Mouse (Mus musculus) neural tube, embryonic 13.5 days (tissue): ENCODE data around the gene Dnajb2. TPM values are rescaled to one million over a fixed set of nuclear protein-coding genes. Genes with fewer than 3 reads are reported as not detected.

ENCODE experiments used
- ATAC-seq: fragments of 200-750 bp; cut with Nextera tagmentation; 2 replicates; pipeline ENCODE4 v1.8.0; 2017; ENCODE audit warnings: low read depth, mild to moderate bottlenecking, moderate TSS enrichment, moderate library complexity
- H3K27ac ChIP-seq: fragments of 300-500 bp; sonication (generic); replicated peaks from 2 replicates; pipeline ENCODE4 v1.5.1; 2015; ENCODE audit warnings: moderate library complexity, mild to moderate bottlenecking, inconsistent platforms
- H3K27me3 ChIP-seq: fragments of 300-500 bp; sonication (generic); 2 replicates; pipeline ENCODE4 v1.6.1; 2015; ENCODE audit warnings: mild to moderate bottlenecking, inconsistent platforms
- H3K36me3 ChIP-seq: fragments of 300-500 bp; sonication (generic); 2 replicates; pipeline ENCODE4 v1.6.1; 2015; ENCODE audit warnings: mild to moderate bottlenecking, inconsistent platforms
- H3K4me1 ChIP-seq: fragments of 300-500 bp; sonication (generic); replicated peaks from 2 replicates; pipeline ENCODE4 v1.6.1; 2015; ENCODE audit warnings: inconsistent platforms
- H3K4me2 ChIP-seq: fragments of 300-500 bp; sonication (generic); 2 replicates; pipeline ENCODE4 v1.6.1; 2015; ENCODE audit warnings: inconsistent platforms, mild to moderate bottlenecking, moderate library complexity
- H3K4me3 ChIP-seq: fragments of 300-500 bp; sonication (generic); 2 replicates; pipeline ENCODE4 v1.5.1; 2015; ENCODE audit warnings: mild to moderate bottlenecking, inconsistent platforms
- H3K9ac ChIP-seq: fragments of 300-500 bp; sonication (generic); 2 replicates; pipeline ENCODE4 v1.6.1; 2015; ENCODE audit warnings: moderate library complexity, mild to moderate bottlenecking, inconsistent platforms
- H3K9me3 ChIP-seq: fragments of 300-500 bp; sonication (generic); 2 replicates; pipeline ENCODE4 v1.6.1; 2016; ENCODE audit warnings: inconsistent platforms
- WGBS: fragments of 180-500 bp; shearing (Covaris S2); methylation state at CpG from one replicate; pipeline ENCODE4 v1.1.7; 2015; 5-methylcytosine and 5-hydroxymethylcytosine counted together
- microRNA-seq: library from miRNA; unstranded; fragments of <30 nt; microRNA quantifications from one replicate; pipeline ENCODE4, GENCODE M21; 2016
- polyA plus RNA-seq: library from polyadenylated mRNA; unstranded; fragments of >200 nt; fragmentation: Nextera tagmentation; extraction: Ambion mirVana; gene quantifications from 2 replicates; pipeline ENCODE4 v1.2.1, GENCODE M21; 2015

Gene Dnajb2
- polyA plus RNA-seq, 1 experiment from 2014 or later, result 68.2 TPM

DNA sequence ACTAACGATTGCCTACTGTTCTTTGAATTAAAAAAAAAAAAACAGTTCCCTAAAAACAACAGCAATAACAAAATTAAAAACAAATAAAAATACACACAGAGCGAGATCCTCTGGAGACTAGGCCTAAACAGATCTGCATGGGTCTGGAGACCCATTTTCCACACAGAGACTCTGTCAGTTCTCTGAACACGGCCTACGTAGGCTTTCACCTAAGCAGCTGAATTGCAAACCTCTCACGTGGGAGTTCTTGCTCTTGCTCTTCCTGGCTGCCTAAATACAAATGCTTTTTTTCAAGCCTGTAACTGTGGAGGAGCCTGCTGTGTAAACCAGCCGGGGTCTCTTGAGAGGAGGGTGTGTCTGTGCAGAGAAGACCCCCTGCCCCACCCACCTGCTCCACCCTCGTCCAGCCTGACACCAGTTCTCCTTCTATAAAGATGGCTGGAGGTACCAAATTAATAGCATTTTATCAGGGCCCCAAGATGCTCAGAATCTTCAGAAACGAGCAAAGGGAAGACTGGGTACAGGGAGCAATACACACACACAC is 53.8 kb downstream of the Dnajb2 start:
- peak; percentile 57; the same call in 1 of the 2 replicates for ATAC-seq
- Histone ChIP-seq H3K9ac (peak overlapping the region; percentile 36), H3K4me1 (peaks cover 34% of the 10 kb centered on the region), H3K9me3 (no peaks in the 10 kb centered on the region), H3K4me2 (peak overlapping the region; percentile 28), H3K27me3 (no peaks in the 10 kb centered on the region), H3K4me3 (no peak overlapping the region), H3K27ac (peak overlapping the region; percentile 94), H3K36me3 (no peaks in the 10 kb centered on the region)
- WGBS, result 24% methylated on average over 8 of the region's 8 CpGs

DNA sequence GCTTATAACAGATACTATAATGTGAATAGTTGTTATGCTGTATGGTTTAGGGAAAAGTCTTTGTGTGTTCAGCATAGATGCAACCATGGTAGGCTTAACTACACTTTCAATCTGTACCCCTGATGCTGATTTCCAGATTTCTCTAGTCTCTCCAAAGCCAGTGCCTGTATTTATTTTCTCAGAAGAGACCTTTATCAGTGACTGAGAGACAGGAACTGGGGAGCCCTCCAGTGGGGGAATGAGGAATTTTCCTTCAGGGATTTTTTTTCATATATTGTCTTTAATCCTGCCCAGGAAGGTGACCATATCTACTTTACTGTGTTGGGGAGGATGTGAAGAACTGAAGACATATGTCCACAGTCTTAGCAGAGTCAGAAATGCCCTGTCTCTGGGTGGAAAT is 54.4 kb downstream of the Dnajb2 start:
- H3K36me3 ChIP-seq, result no peaks in the 10 kb centered on the region
- no peak overlapping the region for H3K4me3 ChIP-seq
- no peak overlapping the region; the same call in 1 of the 2 replicates for H3K9ac ChIP-seq
- peak; percentile 25; the same call in 1 of the 2 replicates for ATAC-seq
- no peaks in the 10 kb centered on the region for H3K9me3 ChIP-seq
- no peak overlapping the region for H3K4me2 ChIP-seq
- H3K27me3 ChIP-seq, result no peaks in the 10 kb centered on the region
- H3K4me1 ChIP-seq, result peaks cover 34% of the 10 kb centered on the region
- peak overlapping the region; percentile 94 for H3K27ac ChIP-seq

DNA sequence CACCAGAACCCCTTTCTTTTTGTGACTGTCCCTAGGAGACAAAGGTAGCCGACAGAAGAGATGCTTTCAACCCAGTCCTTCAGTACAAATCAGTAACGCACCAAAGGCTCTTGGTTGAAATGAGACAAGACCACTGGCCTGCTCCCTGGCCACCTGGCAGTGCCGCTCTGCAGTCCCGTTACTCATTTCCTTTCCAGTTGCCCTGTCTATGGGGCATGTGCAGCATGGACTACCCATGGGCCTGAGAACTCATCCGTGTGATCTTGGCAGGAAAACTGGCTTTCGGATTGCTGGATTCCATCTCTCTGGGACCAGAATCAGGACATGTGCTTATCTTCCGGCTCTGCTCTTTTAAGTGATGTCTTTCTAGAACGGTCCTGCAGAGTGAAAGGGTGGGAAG is 55.1 kb downstream of the Dnajb2 start:
- no peak overlapping the region for H3K27ac ChIP-seq
- H3K36me3 ChIP-seq, result no peaks in the 10 kb centered on the region
- H3K27me3 ChIP-seq, result no peaks in the 10 kb centered on the region
- no peak overlapping the region for H3K4me2 ChIP-seq
- no peak overlapping the region for H3K4me3 ChIP-seq
- H3K9me3 ChIP-seq, result no peaks in the 10 kb centered on the region
- peaks cover 34% of the 10 kb centered on the region for H3K4me1 ChIP-seq
- no peak overlapping the region for H3K9ac ChIP-seq
- 83% methylated on average over 8 of the region's 8 CpGs for WGBS
- no peak for ATAC-seq

DNA sequence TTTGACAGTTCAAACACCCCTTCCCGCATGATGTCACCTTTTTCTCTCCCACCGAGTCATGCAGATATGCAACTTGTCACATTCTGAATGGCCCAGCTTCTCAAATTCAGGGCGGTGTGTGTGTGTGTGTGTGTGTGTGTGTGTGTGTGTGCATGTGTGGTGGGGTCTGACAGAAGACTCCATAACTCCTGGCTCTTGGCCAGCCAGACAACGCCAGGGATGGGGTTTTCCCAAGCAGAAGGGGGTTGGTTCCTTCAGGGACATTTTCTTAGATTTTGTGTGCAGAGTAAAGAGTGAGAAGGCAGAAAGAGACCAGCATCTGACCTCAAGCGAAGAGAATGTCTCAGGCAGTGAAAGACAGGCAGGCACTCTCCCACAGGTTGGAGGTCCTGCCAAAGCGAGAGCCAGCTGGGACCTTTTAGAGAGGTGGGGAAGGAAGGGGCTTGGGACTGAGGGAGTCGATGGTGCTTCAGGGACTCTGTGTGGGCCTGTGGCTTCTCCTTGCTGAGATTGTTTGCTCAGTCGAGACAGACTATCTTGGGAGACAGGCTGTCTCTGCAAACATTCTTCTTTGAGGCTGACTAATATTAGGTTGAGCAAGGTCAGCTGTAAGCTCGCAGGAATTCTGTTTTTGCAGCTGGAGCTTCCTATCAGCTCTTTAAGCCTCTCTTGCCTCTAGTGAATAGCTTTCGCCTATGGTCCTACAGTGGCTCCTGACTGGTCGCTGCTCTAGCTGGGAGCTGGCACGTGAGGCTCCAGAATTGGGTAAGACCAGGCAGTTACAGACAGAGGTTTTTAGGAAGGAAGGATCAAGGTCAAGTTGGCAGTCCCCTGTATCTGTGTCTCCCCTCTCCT is 56.5 kb downstream of the Dnajb2 start:
- Histone ChIP-seq H3K27ac (no peak overlapping the region), H3K27me3 (no peaks in the 10 kb centered on the region), H3K4me1 (peaks cover 34% of the 10 kb centered on the region), H3K36me3 (no peaks in the 10 kb centered on the region), H3K9me3 (no peaks in the 10 kb centered on the region), H3K9ac (no peak overlapping the region), H3K4me3 (no peak overlapping the region), H3K4me2 (no peak overlapping the region)
- ATAC-seq, result no peak
- 62% methylated on average over 12 of the region's 12 CpGs for WGBS

DNA sequence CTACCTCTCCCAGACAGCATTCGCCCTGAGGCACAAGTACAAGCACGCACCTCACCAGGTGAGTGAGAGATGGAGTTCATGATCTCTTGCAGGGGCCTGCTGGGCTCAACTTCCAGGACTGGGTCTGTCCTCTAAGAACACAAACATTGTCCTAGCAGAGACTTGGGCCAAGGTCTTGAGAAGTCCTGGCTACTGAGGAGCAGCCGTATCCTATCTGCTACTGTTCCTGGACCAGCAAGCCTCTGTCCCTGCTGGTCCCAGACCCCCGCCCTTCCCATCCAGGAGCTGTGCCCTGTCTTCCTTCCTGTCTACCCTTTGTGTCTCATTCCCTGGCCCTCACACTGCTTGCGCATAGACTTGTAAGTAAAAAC is 57.1 kb downstream of the Dnajb2 start:
- 83% methylated on average over 5 of the region's 5 CpGs for WGBS
- Histone ChIP-seq H3K27ac (no peak overlapping the region), H3K4me1 (peaks cover 28% of the 10 kb centered on the region)

DNA sequence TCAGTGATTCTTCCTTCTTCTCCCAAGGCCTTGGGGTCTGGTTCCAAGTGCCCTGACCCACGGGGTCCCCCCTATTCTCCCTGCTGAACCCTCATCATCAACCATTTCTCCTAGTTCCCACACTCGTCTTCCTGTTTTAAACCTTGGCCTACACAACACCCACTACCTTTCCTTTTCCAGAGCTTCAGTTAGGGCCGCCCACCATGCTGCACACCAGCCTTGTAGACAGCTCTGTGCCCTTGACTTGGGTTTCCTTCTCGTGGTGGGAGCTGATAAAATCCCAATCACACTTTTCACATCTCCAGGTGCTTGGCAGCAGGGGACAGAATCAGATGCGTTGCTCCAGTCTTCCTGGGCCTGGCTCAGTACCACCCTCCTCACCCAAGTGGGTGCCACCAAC is 58.1 kb downstream of the Dnajb2 start:
- Histone ChIP-seq H3K27me3 (no peaks in the 10 kb centered on the region), H3K4me1 (peaks cover 18% of the 10 kb centered on the region), H3K9ac (no peak overlapping the region), H3K36me3 (0 out of 2 replicates have a peak, but pooled peaks cover 2% of the 10 kb centered on the region), H3K4me3 (no peak overlapping the region), H3K4me2 (no peak overlapping the region), H3K27ac (no peak overlapping the region), H3K9me3 (no peaks in the 10 kb centered on the region)
- WGBS, result 82% methylated on average over 5 of the region's 5 CpGs
- ATAC-seq, result no peak

More for the DNA sequence above, 57.1 kb downstream of the Dnajb2 start:
- Histone ChIP-seq H3K9ac (no peak overlapping the region), H3K27me3 (no peaks in the 10 kb centered on the region), H3K4me2 (no peak overlapping the region), H3K36me3 (no peaks in the 10 kb centered on the region), H3K9me3 (no peaks in the 10 kb centered on the region), H3K4me3 (no peak overlapping the region)
- no peak for ATAC-seq

Small RNA genes within 50 kb of the gene (microRNA-seq; reads per million reads assigned to microRNA genes)
- not detected for gene Gm27943

Other genes with a start within 250 kb of the Dnajb2 start
- gene Nhej1, start 111.2 kb upstream of the Dnajb2 start, polyA plus RNA-seq, result 8.5 and 8.9 TPM in 2 replicates
- gene Slc23a3, start 102.5 kb upstream of the Dnajb2 start, polyA plus RNA-seq, result not detected in 2 replicates
- 60.2 and 64.6 TPM in 2 replicates for gene Cnppd1, start 93.7 kb upstream of the Dnajb2 start, polyA plus RNA-seq
- gene Retreg2, start 93.6 kb upstream of the Dnajb2 start, polyA plus RNA-seq, result 104 and 115 TPM in 2 replicates
- 38.8 and 45.9 TPM in 2 replicates for gene Zfand2b, start 67.8 kb upstream of the Dnajb2 start, polyA plus RNA-seq
- 40.3 and 47.8 TPM in 2 replicates for gene Abcb6, start 56.0 kb upstream of the Dnajb2 start, polyA plus RNA-seq
- 22.2 and 24.4 TPM in 2 replicates for gene Ankzf1, start 44.3 kb upstream of the Dnajb2 start, polyA plus RNA-seq
- 49.4 and 50.8 TPM in 2 replicates for gene Atg9a, start 44.2 kb upstream of the Dnajb2 start, polyA plus RNA-seq
- gene Glb1l, start 25.6 kb upstream of the Dnajb2 start, polyA plus RNA-seq, result 16.6 and 19.7 TPM in 2 replicates
- gene Stk16, start 25.6 kb upstream of the Dnajb2 start, polyA plus RNA-seq, result 128 and 138 TPM in 2 replicates
- 10.5 and 10.6 TPM in 2 replicates for gene Tuba4a, start 16.5 kb upstream of the Dnajb2 start, polyA plus RNA-seq
- gene A630095N17Rik, start 4.3 kb upstream of the Dnajb2 start, polyA plus RNA-seq, result not detected in 2 replicates
- gene Ptprn, start 28.1 kb downstream of the Dnajb2 start, polyA plus RNA-seq, result 15.8 and 19.2 TPM in 2 replicates
- 116 and 131 TPM in 2 replicates for gene Resp18, start 42.0 kb downstream of the Dnajb2 start, polyA plus RNA-seq
- 187 and 190 TPM in 2 replicates for gene Dnpep, start 81.6 kb downstream of the Dnajb2 start, polyA plus RNA-seq
- gene Des, start 123.9 kb downstream of the Dnajb2 start, polyA plus RNA-seq, result 3.3 and 7.7 TPM in 2 replicates
- gene Speg, start 138.9 kb downstream of the Dnajb2 start, polyA plus RNA-seq, result 17.8 and 21.4 TPM in 2 replicates
- gene Gmppa, start 199.5 kb downstream of the Dnajb2 start, polyA plus RNA-seq, result 74.4 and 75.9 TPM in 2 replicates
- gene Asic4, start 214.0 kb downstream of the Dnajb2 start, polyA plus RNA-seq, result 28.7 and 28.8 TPM in 2 replicates
- 39.1 and 41.0 TPM in 2 replicates for gene Chpf, start 242.9 kb downstream of the Dnajb2 start, polyA plus RNA-seq
- 37.2 and 40.9 TPM in 2 replicates for gene Tmem198, start 243.1 kb downstream of the Dnajb2 start, polyA plus RNA-seq